Mouse (Mus musculus): Measurements from ENCODE around the gene Trpt1. TPM values are rescaled to one million over a fixed set of nuclear protein-coding genes. Genes with fewer than 3 reads are reported as not detected.

Gene Trpt1
- polyA plus RNA-seq, 1 experiment from 2014 or later: 11.5 TPM

- H3K36me3 ChIP-seq (ENCODE audit: control insufficient read depth, insufficient read depth, low read length): no peaks in the 10 kb centered on the region
- 0 out of 2 replicates have a peak overlapping the region, but pooled peaks have one; percentile 42 for H3K9ac ChIP-seq (replicated peaks; ENCODE audit: low read depth, low read length)
- no peaks in the 10 kb centered on the region for H3K27me3 ChIP-seq (ENCODE audit: control insufficient read depth, insufficient read depth, low read length)
- H3K4me2 ChIP-seq (replicated peaks; ENCODE audit: low read depth, low read length): no peak overlapping the region
- H3K9me3 ChIP-seq (ENCODE audit: control insufficient read depth, low read depth, low read length): no peaks in the 10 kb centered on the region
- no peak overlapping the region for H3K4me3 ChIP-seq (ENCODE audit: low read depth, low read length)
- whole genome bisulfite sequencing: 82% methylated on average over 8 of the region's 8 CpGs
- ATAC-seq (ENCODE audit: insufficient number of reproducible peaks, insufficient read depth, low FRiP score, low read depth): no peak
- H3K27ac ChIP-seq (ENCODE audit: low read length): no peak overlapping the region
- peaks cover 24% of the 10 kb centered on the region for H3K4me1 ChIP-seq (ENCODE audit: control insufficient read depth, insufficient read depth, low read length)
Observed at GRCm38 (mm10) chr19:6994489-6994888, 1.4 kb upstream of the Trpt1 start.

- Histone ChIP-seq H3K27ac (ENCODE audit: low read length) (no peak overlapping the region; the same call in 1 of the 2 replicates), H3K9me3 (ENCODE audit: control insufficient read depth, low read depth, low read length) (no peaks in the 10 kb centered on the region), H3K27me3 (ENCODE audit: control insufficient read depth, insufficient read depth, low read length) (no peaks in the 10 kb centered on the region), H3K4me1 (ENCODE audit: control insufficient read depth, insufficient read depth, low read length) (peaks cover 24% of the 10 kb centered on the region), H3K4me3 (ENCODE audit: low read depth, low read length) (peak overlapping the region; percentile 57), H3K9ac (replicated peaks; ENCODE audit: low read depth, low read length) (peak overlapping the region; percentile 42), H3K36me3 (ENCODE audit: control insufficient read depth, insufficient read depth, low read length) (no peaks in the 10 kb centered on the region; the same call in 1 of the 2 replicates), H3K4me2 (replicated peaks; ENCODE audit: low read depth, low read length) (peak overlapping the region; percentile 86)
- WGBS: 47% methylated on average over 21 of the region's 21 CpGs
- no peak for ATAC-seq (ENCODE audit: insufficient number of reproducible peaks, insufficient read depth, low FRiP score, low read depth)
Observed at GRCm38 (mm10) chr19:6995255-6995991, 508 bp upstream of the Trpt1 start.

DNA sequence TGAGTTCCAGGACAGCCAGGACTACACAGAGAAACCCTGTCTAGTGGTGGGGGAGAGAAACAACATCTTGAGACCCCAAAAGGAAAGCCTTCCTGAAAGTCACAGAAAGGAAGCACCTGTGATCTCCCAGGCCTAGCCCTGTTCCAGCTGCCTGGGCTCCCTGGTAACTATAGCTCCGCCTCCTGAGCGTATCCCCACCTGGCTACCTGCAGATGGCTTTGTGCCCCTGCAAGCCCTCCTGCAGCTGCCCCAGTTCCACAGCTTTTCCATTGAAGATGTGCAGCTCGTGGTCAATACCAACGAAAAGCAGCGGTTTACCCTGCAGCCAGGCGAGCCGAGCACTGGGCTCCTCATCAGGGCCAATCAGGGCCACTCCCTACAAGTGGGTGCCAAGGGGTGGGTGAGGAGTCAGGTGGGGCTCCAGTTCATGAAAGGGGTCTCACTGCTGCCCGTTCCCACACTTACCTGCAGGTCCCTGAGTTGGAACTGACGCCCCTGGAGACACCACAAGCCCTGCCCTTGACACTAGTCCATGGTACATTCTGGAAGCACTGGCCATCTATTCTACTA, 1.9 kb downstream of the Trpt1 start:
- ATAC-seq (ENCODE audit: insufficient number of reproducible peaks, insufficient read depth, low FRiP score, low read depth): no peak
- Histone ChIP-seq H3K4me1 (ENCODE audit: control insufficient read depth, insufficient read depth, low read length) (peaks cover 19% of the 10 kb centered on the region), H3K27ac (ENCODE audit: low read length) (no peak overlapping the region), H3K4me3 (ENCODE audit: low read depth, low read length) (no peak overlapping the region), H3K36me3 (ENCODE audit: control insufficient read depth, insufficient read depth, low read length) (no peaks in the 10 kb centered on the region; the same call in 1 of the 2 replicates), H3K27me3 (ENCODE audit: control insufficient read depth, insufficient read depth, low read length) (no peaks in the 10 kb centered on the region), H3K9ac (replicated peaks; ENCODE audit: low read depth, low read length) (no peak overlapping the region), H3K4me2 (replicated peaks; ENCODE audit: low read depth, low read length) (no peak overlapping the region), H3K9me3 (ENCODE audit: control insufficient read depth, low read depth, low read length) (no peaks in the 10 kb centered on the region)
- 77% methylated on average over 9 of the region's 9 CpGs for WGBS

DNA sequence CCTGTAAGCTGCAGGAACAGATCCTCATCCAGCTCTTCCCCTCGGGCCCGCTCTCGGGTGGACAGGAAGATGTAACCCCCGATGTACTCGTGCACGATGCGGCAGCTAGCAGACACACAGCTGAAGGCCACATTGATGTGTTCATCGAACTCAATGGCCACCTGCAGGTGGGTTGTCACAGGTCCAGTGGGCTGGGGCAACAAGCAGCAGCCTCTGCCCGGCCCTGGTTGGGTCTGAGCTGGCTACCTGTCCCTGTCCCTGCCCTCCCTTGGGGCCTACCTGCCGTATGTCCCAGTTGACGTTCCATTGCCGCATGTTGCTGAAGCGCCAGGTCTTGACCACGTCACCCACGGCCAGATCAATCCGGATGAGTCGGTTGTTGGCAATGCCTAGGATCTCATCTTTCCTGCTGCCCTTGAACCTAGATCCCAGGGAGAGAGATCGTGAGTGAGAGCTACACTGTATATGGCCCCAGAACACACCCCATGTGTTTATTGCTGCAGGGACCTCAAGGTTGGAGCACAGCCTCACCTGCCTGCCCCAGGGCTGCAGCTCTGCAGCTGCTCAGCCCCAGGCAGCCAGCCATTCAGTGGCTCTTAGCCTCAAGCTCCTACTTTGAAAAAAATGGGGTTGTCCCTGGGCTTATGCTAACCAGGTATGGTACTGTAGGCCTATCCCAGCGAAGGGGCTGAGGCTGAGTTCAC, 3.6 kb downstream of the Trpt1 start:
- H3K4me3 ChIP-seq (ENCODE audit: low read depth, low read length): no peak overlapping the region
- no peak overlapping the region for H3K9ac ChIP-seq (replicated peaks; ENCODE audit: low read depth, low read length)
- H3K9me3 ChIP-seq (ENCODE audit: control insufficient read depth, low read depth, low read length): no peaks in the 10 kb centered on the region
- no peak for ATAC-seq (ENCODE audit: insufficient number of reproducible peaks, insufficient read depth, low FRiP score, low read depth)
- H3K27me3 ChIP-seq (ENCODE audit: control insufficient read depth, insufficient read depth, low read length): no peaks in the 10 kb centered on the region
- H3K4me1 ChIP-seq (ENCODE audit: control insufficient read depth, insufficient read depth, low read length): peaks cover 15% of the 10 kb centered on the region
- no peak overlapping the region for H3K27ac ChIP-seq (ENCODE audit: low read length)
- H3K4me2 ChIP-seq (replicated peaks; ENCODE audit: low read depth, low read length): no peak overlapping the region
- H3K36me3 ChIP-seq (ENCODE audit: control insufficient read depth, insufficient read depth, low read length): no peaks in the 10 kb centered on the region; the same call in 1 of the 2 replicates
- WGBS: 94% methylated on average over 19 of the region's 19 CpGs

DNA sequence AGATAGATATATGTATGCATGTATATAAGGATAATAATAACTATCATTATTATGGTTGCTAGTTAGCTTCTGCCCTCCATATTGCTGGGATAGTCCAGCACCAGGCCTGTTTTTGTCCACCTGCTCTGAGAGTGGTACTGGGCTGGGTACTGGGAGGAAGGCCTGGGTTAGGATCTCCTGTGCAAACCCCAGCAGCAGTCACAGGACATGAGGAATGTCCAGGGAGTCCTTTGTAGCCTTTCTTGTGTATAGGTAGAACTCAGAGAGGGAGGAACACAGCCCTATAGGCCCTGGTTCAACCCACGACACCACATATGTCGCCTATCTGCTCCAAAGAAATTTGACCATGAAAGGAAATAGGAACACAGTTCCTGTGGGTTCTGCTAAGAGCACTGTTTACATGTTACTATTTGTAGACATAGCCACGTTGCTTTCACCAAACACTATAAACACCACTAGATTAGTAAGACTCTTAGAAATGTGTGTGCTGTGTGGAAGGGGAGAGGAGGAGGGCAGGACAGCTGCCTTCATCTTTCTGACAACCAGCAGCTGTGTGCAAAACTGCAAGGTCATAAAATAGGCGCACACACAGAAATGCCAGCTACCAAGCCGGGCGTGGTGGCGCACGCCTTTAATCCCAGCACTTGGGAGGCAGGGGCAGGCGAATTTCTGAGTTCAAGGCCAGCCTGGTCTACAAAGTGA, 11.1 kb downstream of the Trpt1 start:
- Histone ChIP-seq H3K4me3 (ENCODE audit: low read depth, low read length) (no peak overlapping the region), H3K36me3 (ENCODE audit: control insufficient read depth, insufficient read depth, low read length) (no peaks in the 10 kb centered on the region), H3K9me3 (ENCODE audit: control insufficient read depth, low read depth, low read length) (no peaks in the 10 kb centered on the region), H3K27ac (ENCODE audit: low read length) (peak overlapping the region; percentile 71; the same call in 1 of the 2 replicates), H3K27me3 (ENCODE audit: control insufficient read depth, insufficient read depth, low read length) (no peaks in the 10 kb centered on the region), H3K4me2 (replicated peaks; ENCODE audit: low read depth, low read length) (no peak overlapping the region), H3K9ac (replicated peaks; ENCODE audit: low read depth, low read length) (no peak overlapping the region), H3K4me1 (ENCODE audit: control insufficient read depth, insufficient read depth, low read length) (no peaks in the 10 kb centered on the region)
- 72% methylated on average over 9 of the region's 9 CpGs for WGBS
- ATAC-seq (ENCODE audit: insufficient number of reproducible peaks, insufficient read depth, low FRiP score, low read depth): no peak

DNA sequence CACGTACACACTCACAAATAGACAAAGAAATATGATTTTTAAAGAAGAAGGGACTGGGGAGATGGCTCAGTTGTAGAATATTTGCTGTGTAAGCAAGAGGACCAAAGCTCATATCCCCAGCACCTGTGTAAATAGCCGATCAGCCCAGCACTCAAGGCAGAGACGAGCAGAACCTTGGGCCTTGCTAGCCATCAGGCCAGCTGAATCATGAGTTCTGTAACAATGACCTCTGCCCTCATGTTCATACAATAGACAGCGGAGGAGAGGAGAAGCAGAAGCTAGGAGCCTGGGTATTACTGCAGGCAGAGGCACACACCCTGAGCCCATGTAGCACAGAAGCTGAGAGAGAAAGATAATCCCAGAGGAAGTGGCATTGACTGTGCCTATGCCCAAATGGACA, 16.5 kb downstream of the Trpt1 start:
- H3K4me1 ChIP-seq (ENCODE audit: control insufficient read depth, insufficient read depth, low read length): no peaks in the 10 kb centered on the region
- H3K4me2 ChIP-seq (replicated peaks; ENCODE audit: low read depth, low read length): no peak overlapping the region
- WGBS: 73% methylated on average over 4 of the region's 4 CpGs
- no peak for ATAC-seq (ENCODE audit: insufficient number of reproducible peaks, insufficient read depth, low FRiP score, low read depth)
- no peak overlapping the region for H3K9ac ChIP-seq (replicated peaks; ENCODE audit: low read depth, low read length)
- no peaks in the 10 kb centered on the region for H3K9me3 ChIP-seq (ENCODE audit: control insufficient read depth, low read depth, low read length)
- no peaks in the 10 kb centered on the region for H3K27me3 ChIP-seq (ENCODE audit: control insufficient read depth, insufficient read depth, low read length)
- H3K27ac ChIP-seq (ENCODE audit: low read length): no peak overlapping the region
- no peak overlapping the region for H3K4me3 ChIP-seq (ENCODE audit: low read depth, low read length)
- H3K36me3 ChIP-seq (ENCODE audit: control insufficient read depth, insufficient read depth, low read length): no peaks in the 10 kb centered on the region

GRCm38 (mm10) chr19:7013984-7014383, 18.1 kb downstream of the Trpt1 start:
- WGBS: 86% methylated on average over 9 of the region's 9 CpGs
- H3K9ac ChIP-seq (replicated peaks; ENCODE audit: low read depth, low read length): no peak overlapping the region
- no peak for ATAC-seq (ENCODE audit: insufficient number of reproducible peaks, insufficient read depth, low FRiP score, low read depth)

GRCm38 (mm10) chr19:7014481-7015135, 18.7 kb downstream of the Trpt1 start:
- no peaks in the 10 kb centered on the region for H3K9me3 ChIP-seq (ENCODE audit: control insufficient read depth, low read depth, low read length)
- peaks cover 9% of the 10 kb centered on the region for H3K36me3 ChIP-seq (ENCODE audit: control insufficient read depth, insufficient read depth, low read length)
- no peaks in the 10 kb centered on the region for H3K27me3 ChIP-seq (ENCODE audit: control insufficient read depth, insufficient read depth, low read length)
- 90% methylated on average over 20 of the region's 20 CpGs for WGBS
- ATAC-seq (ENCODE audit: insufficient number of reproducible peaks, insufficient read depth, low FRiP score, low read depth): no peak
- H3K27ac ChIP-seq (ENCODE audit: low read length): no peak overlapping the region
- no peak overlapping the region for H3K9ac ChIP-seq (replicated peaks; ENCODE audit: low read depth, low read length)
- H3K4me1 ChIP-seq (ENCODE audit: control insufficient read depth, insufficient read depth, low read length): no peaks in the 10 kb centered on the region
- H3K4me2 ChIP-seq (replicated peaks; ENCODE audit: low read depth, low read length): no peak overlapping the region
- H3K4me3 ChIP-seq (ENCODE audit: low read depth, low read length): no peak overlapping the region

More at GRCm38 (mm10) chr19:7013984-7014383, 18.1 kb downstream of the Trpt1 start:
- Histone ChIP-seq H3K4me3 (ENCODE audit: low read depth, low read length) (no peak overlapping the region), H3K36me3 (ENCODE audit: control insufficient read depth, insufficient read depth, low read length) (peaks cover 4% of the 10 kb centered on the region), H3K4me2 (replicated peaks; ENCODE audit: low read depth, low read length) (no peak overlapping the region), H3K27ac (ENCODE audit: low read length) (no peak overlapping the region), H3K27me3 (ENCODE audit: control insufficient read depth, insufficient read depth, low read length) (no peaks in the 10 kb centered on the region), H3K4me1 (ENCODE audit: control insufficient read depth, insufficient read depth, low read length) (no peaks in the 10 kb centered on the region), H3K9me3 (ENCODE audit: control insufficient read depth, low read depth, low read length) (no peaks in the 10 kb centered on the region)

Measured in stomach, embryonic 14.5 days (tissue).